Mouse (Mus musculus) ES-E14 (cell line): ENCODE measurements around the gene Lhcgr.

Source experiments
- CHD2 ChIP-seq: IDR thresholded peaks from 2 replicates; pipeline ENCODE4 v1.6.1; 2014; ENCODE audit warnings: mild to moderate bottlenecking, low read depth, low read length, inconsistent platforms
- MAFK ChIP-seq: IDR thresholded peaks from 2 replicates; pipeline ENCODE4 v1.6.1; 2014; ENCODE audit warnings: mild to moderate bottlenecking, low read depth, low read length, inconsistent platforms; ENCODE audit not compliant: insufficient read depth

DNA sequence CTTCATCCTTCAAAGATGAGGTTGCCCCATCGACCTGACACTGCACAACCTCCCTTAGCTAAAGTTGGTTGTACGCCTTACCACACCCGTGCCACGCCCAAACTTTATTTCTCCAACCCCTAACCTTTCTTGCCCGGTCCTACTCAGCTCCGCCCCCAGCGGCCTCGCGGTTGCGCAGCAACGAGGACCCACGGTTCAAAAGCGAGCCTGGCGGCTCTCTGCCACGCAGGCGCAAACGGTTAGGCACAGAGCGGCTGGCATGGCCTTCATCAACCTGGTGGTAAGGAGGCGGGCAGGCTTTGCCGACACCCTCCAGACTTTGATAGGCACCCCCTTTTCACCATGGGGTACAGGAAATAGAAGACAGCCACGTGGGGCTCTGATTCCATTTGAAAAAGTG is 123.3 kb downstream of the Lhcgr start, which contains the start of gene Gtf2a1l:
- TF ChIP-seq MAFK (no peak), CHD2 (no peak)
